Mouse (Mus musculus) limb, embryonic 12.5 days (tissue): Measurements from ENCODE around the gene St8sia1. TPM values are rescaled to one million over a fixed set of nuclear protein-coding genes. Genes with fewer than 3 reads are reported as not detected.

ENCODE experiments used
- ATAC-seq: fragments of 200-750 bp; cut with Nextera tagmentation; 2 replicates; pipeline ENCODE4 v1.8.0; 2017; ENCODE audit warnings: low read depth, moderate TSS enrichment; ENCODE audit not compliant: insufficient number of reproducible peaks, insufficient read depth, low FRiP score, low TSS enrichment
- H3K27ac ChIP-seq: fragments of 300-500 bp; sonication (generic); 2 replicates; pipeline ENCODE4 v1.5.1; 2016; ENCODE audit warnings: mild to moderate bottlenecking, moderate library complexity
- H3K27me3 ChIP-seq: fragments of 300-500 bp; sonication (generic); 2 replicates; pipeline ENCODE4 v1.6.1; 2016; ENCODE audit warnings: mild to moderate bottlenecking, moderate library complexity
- H3K36me3 ChIP-seq: fragments of 300-500 bp; sonication (generic); 2 replicates; pipeline ENCODE4 v1.6.1; 2016; ENCODE audit warnings: mild to moderate bottlenecking, moderate library complexity
- H3K4me1 ChIP-seq: fragments of 300-500 bp; sonication (generic); replicated peaks from 2 replicates; pipeline ENCODE4 v1.6.1; 2016
- H3K4me2 ChIP-seq: fragments of 300-500 bp; sonication (generic); 2 replicates; pipeline ENCODE4 v1.6.1; 2016; ENCODE audit warnings: mild to moderate bottlenecking, moderate library complexity
- H3K4me3 ChIP-seq: fragments of 300-500 bp; sonication (generic); replicated peaks from 2 replicates; pipeline ENCODE4 v1.5.1; 2016; ENCODE audit warnings: mild to moderate bottlenecking
- H3K9ac ChIP-seq: fragments of 300-500 bp; sonication (generic); replicated peaks from 2 replicates; pipeline ENCODE4 v1.6.1; 2016; ENCODE audit warnings: mild to moderate bottlenecking, moderate library complexity
- H3K9me3 ChIP-seq: fragments of 300-500 bp; sonication (generic); 2 replicates; pipeline ENCODE4 v1.6.1; 2016; ENCODE audit warnings: mild to moderate bottlenecking, moderate library complexity
- WGBS: fragments of 180-500 bp; shearing (Covaris S2); methylation state at CpG from one replicate; pipeline ENCODE4 v1.1.7; 2016; 5-methylcytosine and 5-hydroxymethylcytosine counted together
- polyA plus RNA-seq: library from polyadenylated mRNA; unstranded; fragments of >200 nt; fragmentation: Nextera tagmentation; extraction: Ambion mirVana; gene quantifications from 2 replicates; pipeline ENCODE4 v1.2.1, GENCODE M21; 2016

St8sia1 gene
- polyA plus RNA-seq, 1 experiment from 2014 or later, result 1.5 TPM

- Histone ChIP-seq H3K9ac (no peak overlapping the region), H3K36me3 (no peaks in the 10 kb centered on the region), H3K4me2 (no peak overlapping the region), H3K9me3 (no peaks in the 10 kb centered on the region), H3K4me3 (no peak overlapping the region), H3K4me1 (peaks cover 5% of the 10 kb centered on the region; the same call in 1 of the 2 replicates), H3K27me3 (no peaks in the 10 kb centered on the region), H3K27ac (no peak overlapping the region)
- no peak for ATAC-seq
- WGBS, result 79% methylated on average over 13 of the region's 13 CpGs
Observed at GRCm38 (mm10) chr6:142917471-142917901, 46.8 kb downstream of the St8sia1 start.

GRCm38 (mm10) chr6:142916271-142916941 is 47.8 kb downstream of the St8sia1 start:
- Histone ChIP-seq H3K27me3 (no peaks in the 10 kb centered on the region), H3K4me2 (no peak overlapping the region), H3K4me3 (no peak overlapping the region), H3K36me3 (no peaks in the 10 kb centered on the region), H3K4me1 (peaks cover 5% of the 10 kb centered on the region; the same call in 1 of the 2 replicates), H3K9ac (no peak overlapping the region), H3K9me3 (no peaks in the 10 kb centered on the region), H3K27ac (no peak overlapping the region)
- WGBS, result 89% methylated on average over 11 of the region's 11 CpGs
- ATAC-seq, result no peak

- Histone ChIP-seq H3K9ac (0 out of 2 replicates have a peak overlapping the region, but pooled peaks have one; percentile 12), H3K36me3 (no peaks in the 10 kb centered on the region), H3K4me1 (peaks cover 5% of the 10 kb centered on the region; the same call in 1 of the 2 replicates), H3K27ac (no peak overlapping the region), H3K4me2 (no peak overlapping the region), H3K4me3 (no peak overlapping the region), H3K9me3 (no peaks in the 10 kb centered on the region), H3K27me3 (no peaks in the 10 kb centered on the region)
- 67% methylated on average over 5 of the region's 5 CpGs for WGBS
- no peak for ATAC-seq
Observed at GRCm38 (mm10) chr6:142915464-142915863, 48.8 kb downstream of the St8sia1 start.

- no peaks in the 10 kb centered on the region for H3K36me3 ChIP-seq
- no peak overlapping the region for H3K27ac ChIP-seq
- no peak overlapping the region for H3K4me3 ChIP-seq
- H3K4me1 ChIP-seq, result peaks cover 5% of the 10 kb centered on the region; the same call in 1 of the 2 replicates
- H3K27me3 ChIP-seq, result no peaks in the 10 kb centered on the region
- H3K4me2 ChIP-seq, result no peak overlapping the region
- no peak overlapping the region for H3K9ac ChIP-seq
- 89% methylated on average over 10 of the region's 10 CpGs for WGBS
- no peak for ATAC-seq
- no peaks in the 10 kb centered on the region for H3K9me3 ChIP-seq
Observed at GRCm38 (mm10) chr6:142914676-142915075, 49.6 kb downstream of the St8sia1 start.

GRCm38 (mm10) chr6:142911263-142911662 is 53.0 kb downstream of the St8sia1 start:
- H3K4me2 ChIP-seq, result no peak overlapping the region

GRCm38 (mm10) chr6:142910721-142911120 is 53.5 kb downstream of the St8sia1 start:
- no peaks in the 10 kb centered on the region for H3K36me3 ChIP-seq
- no peak overlapping the region for H3K4me2 ChIP-seq
- H3K4me3 ChIP-seq, result no peak overlapping the region
- H3K4me1 ChIP-seq, result peaks cover 4% of the 10 kb centered on the region; the same call in 1 of the 2 replicates
- WGBS, result 96% methylated on average over 7 of the region's 7 CpGs
- no peak overlapping the region for H3K9ac ChIP-seq
- H3K27me3 ChIP-seq, result no peaks in the 10 kb centered on the region
- no peak overlapping the region for H3K27ac ChIP-seq
- no peaks in the 10 kb centered on the region for H3K9me3 ChIP-seq
- no peak for ATAC-seq

More at GRCm38 (mm10) chr6:142911263-142911662, 53.0 kb downstream of the St8sia1 start:
- 94% methylated on average over 3 of the region's 3 CpGs for WGBS
- Histone ChIP-seq H3K27me3 (no peaks in the 10 kb centered on the region), H3K4me1 (peaks cover 5% of the 10 kb centered on the region; the same call in 1 of the 2 replicates), H3K4me3 (no peak overlapping the region), H3K36me3 (no peaks in the 10 kb centered on the region), H3K9me3 (no peaks in the 10 kb centered on the region), H3K27ac (no peak overlapping the region), H3K9ac (no peak overlapping the region)
- ATAC-seq, result no peak

- Histone ChIP-seq H3K9me3 (no peaks in the 10 kb centered on the region), H3K4me1 (no peaks in the 10 kb centered on the region), H3K4me2 (no peak overlapping the region), H3K27ac (no peak overlapping the region), H3K36me3 (no peaks in the 10 kb centered on the region), H3K27me3 (no peaks in the 10 kb centered on the region), H3K9ac (no peak overlapping the region), H3K4me3 (no peak overlapping the region)
- ATAC-seq, result no peak
- 81% methylated on average over 3 of the region's 3 CpGs for WGBS
Observed at GRCm38 (mm10) chr6:142909771-142910105, 54.5 kb downstream of the St8sia1 start.

- no peak overlapping the region for H3K9ac ChIP-seq
Observed at GRCm38 (mm10) chr6:142908911-142909770, 55.1 kb downstream of the St8sia1 start.

GRCm38 (mm10) chr6:142908412-142908811 is 55.8 kb downstream of the St8sia1 start:
- Histone ChIP-seq H3K27ac (no peak overlapping the region), H3K36me3 (no peaks in the 10 kb centered on the region), H3K27me3 (no peaks in the 10 kb centered on the region), H3K9me3 (no peaks in the 10 kb centered on the region), H3K4me1 (no peaks in the 10 kb centered on the region), H3K4me2 (no peak overlapping the region), H3K9ac (no peak overlapping the region), H3K4me3 (no peak overlapping the region)
- 90% methylated on average over 3 of the region's 3 CpGs for WGBS
- ATAC-seq, result no peak

More at GRCm38 (mm10) chr6:142908911-142909770, 55.1 kb downstream of the St8sia1 start:
- 77% methylated on average over 5 of the region's 5 CpGs for WGBS
- no peaks in the 10 kb centered on the region for H3K36me3 ChIP-seq
- no peaks in the 10 kb centered on the region for H3K9me3 ChIP-seq
- H3K4me2 ChIP-seq, result no peak overlapping the region
- no peak for ATAC-seq
- no peak overlapping the region for H3K27ac ChIP-seq
- no peaks in the 10 kb centered on the region for H3K27me3 ChIP-seq
- no peak overlapping the region for H3K4me3 ChIP-seq
- no peaks in the 10 kb centered on the region for H3K4me1 ChIP-seq

GRCm38 (mm10) chr6:142895371-142895770 is 68.9 kb downstream of the St8sia1 start:
- Histone ChIP-seq H3K27ac (no peak overlapping the region), H3K4me2 (no peak overlapping the region), H3K4me3 (no peak overlapping the region), H3K27me3 (no peaks in the 10 kb centered on the region), H3K4me1 (peaks cover 7% of the 10 kb centered on the region; the same call in 1 of the 2 replicates), H3K9ac (no peak overlapping the region), H3K9me3 (no peaks in the 10 kb centered on the region), H3K36me3 (no peaks in the 10 kb centered on the region)
- WGBS, result 92% methylated on average over 3 of the region's 3 CpGs
- no peak for ATAC-seq

- Histone ChIP-seq H3K4me3 (no peak overlapping the region), H3K4me2 (no peak overlapping the region), H3K9me3 (no peaks in the 10 kb centered on the region), H3K4me1 (peaks cover 7% of the 10 kb centered on the region; the same call in 1 of the 2 replicates), H3K27ac (no peak overlapping the region), H3K27me3 (no peaks in the 10 kb centered on the region), H3K36me3 (no peaks in the 10 kb centered on the region), H3K9ac (no peak overlapping the region)
- no peak for ATAC-seq
- 81% methylated on average over 4 of the region's 4 CpGs for WGBS
Observed at GRCm38 (mm10) chr6:142893716-142894115, 70.5 kb downstream of the St8sia1 start.
